Mouse (Mus musculus) cerebellum, adult 11 months (tissue): ENCODE data around the gene Srgap2.
A peak's percentile ranks its signal among the peaks of the same experiment; 100 is the strongest.
"Not testable (repeated sequence)": the region's sequence is repeated elsewhere in the genome, so short reads cannot be mapped to it uniquely, and the experiment has no call there.

ENCODE experiments used
- DNase-seq: peaks from one replicate; pipeline ENCODE4 v3.0.0; 2022

The Srgap2 gene

DNA sequence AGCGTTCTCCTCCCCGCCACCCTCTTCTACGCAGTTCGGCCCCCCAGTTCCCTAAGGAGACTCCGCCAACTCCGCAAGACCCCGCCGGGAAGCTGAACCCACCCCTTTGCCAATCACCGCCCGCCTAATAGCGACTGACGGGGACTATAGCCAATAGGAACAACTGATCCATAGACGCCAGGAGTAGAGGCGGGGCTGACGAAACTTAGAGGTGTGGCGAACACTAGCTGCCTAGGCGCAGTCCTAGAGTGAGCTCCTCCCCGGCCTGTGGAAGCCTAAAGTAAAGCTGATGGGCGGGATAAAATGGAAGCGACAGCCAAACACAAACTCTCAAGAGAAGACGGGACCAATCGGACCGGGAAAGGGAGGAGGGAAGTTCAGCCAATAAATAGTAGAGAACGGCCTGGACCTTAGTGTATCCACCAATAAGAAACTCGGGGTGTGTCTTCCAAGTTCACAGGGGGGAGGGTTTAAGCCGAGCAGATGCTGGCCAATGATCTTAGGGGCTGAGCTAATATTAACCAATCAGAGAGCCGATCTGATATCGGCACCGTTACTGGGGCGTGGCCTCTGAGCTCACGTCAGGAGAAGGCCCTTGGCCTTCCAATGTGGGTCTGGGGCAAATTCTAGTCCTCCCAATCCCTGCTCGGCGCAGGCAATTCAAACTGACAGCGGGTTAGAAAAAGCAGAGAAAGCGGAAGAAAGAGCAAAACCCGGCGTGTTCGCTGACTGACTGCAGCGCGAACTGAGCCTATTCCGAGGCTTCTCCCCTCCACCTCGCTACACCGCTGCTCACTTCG is at the start of gene Srgap2, which contains the start of gene Fam72a:
Gene Srgap2 (minus strand): TSS at position 72 of the 800 bp plus-strand sequence.
Gene Fam72a (plus strand): TSS at position 623 of the 800 bp plus-strand sequence.
- peak; percentile 97 for DNase-seq

GRCm38 (mm10) chr1:131573721-131574120 is 46.6 kb upstream of the Srgap2 start:
- DNase-seq = no peak

- DNase-seq = no peak
Measured at GRCm38 (mm10) chr1:131570391-131570790, 43.2 kb upstream of the Srgap2 start.

DNA sequence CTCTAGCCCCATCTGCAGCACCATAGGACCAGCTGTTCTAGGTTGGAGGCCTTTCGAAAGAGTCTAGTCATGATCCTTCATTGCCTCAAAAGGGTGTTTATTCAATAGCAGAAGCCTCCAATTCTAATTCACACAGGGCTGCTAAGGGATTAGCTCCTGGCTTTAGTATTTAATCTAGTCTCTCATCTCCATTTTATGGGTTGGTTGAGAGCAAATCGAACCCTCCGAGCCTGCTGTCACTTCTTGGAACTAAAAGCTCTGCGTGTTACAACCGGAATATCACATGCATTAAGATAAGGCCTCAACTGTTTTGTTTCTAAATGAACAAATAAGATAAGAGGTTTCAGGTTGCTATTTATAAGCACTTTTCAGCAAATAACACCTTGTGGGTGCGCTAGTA is 42.6 kb upstream of the Srgap2 start:
- no peak for DNase-seq

- not testable (repeated sequence) for DNase-seq
Measured at GRCm38 (mm10) chr1:131566056-131566455, 38.9 kb upstream of the Srgap2 start.

DNA sequence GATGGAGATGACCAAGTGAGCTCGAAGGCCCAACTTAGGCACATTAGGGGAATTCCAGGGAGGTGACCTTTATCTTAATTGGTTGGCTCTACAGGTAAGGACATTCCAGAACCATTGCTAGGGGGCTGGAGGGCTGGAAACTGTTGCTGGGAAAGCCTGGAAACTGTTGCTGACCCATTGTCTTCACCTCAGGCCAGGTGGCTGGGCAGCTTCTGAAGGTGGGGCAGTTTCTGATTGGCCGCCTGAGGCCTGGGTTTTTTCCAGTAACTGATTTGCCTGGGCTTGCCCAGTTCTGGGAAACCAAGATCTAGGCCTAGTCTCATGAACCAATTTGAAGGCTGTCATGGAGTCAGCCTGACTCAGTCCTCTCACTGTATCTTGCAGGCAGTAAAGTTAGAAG is 34.9 kb upstream of the Srgap2 start:
- no peak for DNase-seq

- no peak for DNase-seq
Measured at GRCm38 (mm10) chr1:131560500-131560899, 33.3 kb upstream of the Srgap2 start.

- DNase-seq = peak; percentile 81
Measured at GRCm38 (mm10) chr1:131555042-131555812, 28.1 kb upstream of the Srgap2 start.

DNA sequence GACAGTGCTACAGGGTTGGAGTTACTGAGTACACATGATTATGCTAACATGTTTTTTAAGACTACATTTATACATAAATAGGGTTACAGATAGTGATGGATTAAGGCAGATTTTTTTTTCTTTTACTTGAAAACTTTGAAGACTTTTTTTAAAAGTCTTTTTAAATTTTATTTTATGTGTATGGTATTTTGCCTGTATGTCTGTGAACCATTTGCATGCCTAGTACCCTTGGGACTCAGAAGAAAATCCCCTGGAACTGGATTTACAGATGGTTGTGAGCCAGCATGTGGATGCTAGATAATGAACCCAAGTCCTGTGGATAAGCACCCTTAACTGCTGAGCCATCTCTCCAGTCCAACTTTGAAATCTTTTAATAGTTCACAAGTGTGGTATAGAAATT is 26.3 kb upstream of the Srgap2 start:
- no peak for DNase-seq

DNA sequence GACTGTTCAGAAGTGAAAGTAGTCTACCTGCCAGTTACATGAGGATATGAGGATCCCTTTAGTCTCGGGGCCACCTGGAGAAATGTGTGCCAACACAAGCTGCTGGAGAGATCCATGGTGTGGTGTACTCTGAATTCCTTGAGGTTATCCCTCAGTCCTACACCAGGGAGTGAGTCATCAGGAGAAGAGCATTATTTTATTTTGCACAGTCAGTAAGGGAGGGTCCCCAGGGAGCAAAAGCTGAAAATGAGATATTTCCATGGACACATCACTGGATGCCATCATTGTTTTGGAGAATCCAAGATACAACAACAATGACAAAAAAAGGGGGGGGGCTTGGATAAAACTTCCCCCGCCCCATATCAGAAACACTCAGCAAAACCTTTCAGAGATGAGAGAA is 24.8 kb upstream of the Srgap2 start:
- DNase-seq = no peak

DNA sequence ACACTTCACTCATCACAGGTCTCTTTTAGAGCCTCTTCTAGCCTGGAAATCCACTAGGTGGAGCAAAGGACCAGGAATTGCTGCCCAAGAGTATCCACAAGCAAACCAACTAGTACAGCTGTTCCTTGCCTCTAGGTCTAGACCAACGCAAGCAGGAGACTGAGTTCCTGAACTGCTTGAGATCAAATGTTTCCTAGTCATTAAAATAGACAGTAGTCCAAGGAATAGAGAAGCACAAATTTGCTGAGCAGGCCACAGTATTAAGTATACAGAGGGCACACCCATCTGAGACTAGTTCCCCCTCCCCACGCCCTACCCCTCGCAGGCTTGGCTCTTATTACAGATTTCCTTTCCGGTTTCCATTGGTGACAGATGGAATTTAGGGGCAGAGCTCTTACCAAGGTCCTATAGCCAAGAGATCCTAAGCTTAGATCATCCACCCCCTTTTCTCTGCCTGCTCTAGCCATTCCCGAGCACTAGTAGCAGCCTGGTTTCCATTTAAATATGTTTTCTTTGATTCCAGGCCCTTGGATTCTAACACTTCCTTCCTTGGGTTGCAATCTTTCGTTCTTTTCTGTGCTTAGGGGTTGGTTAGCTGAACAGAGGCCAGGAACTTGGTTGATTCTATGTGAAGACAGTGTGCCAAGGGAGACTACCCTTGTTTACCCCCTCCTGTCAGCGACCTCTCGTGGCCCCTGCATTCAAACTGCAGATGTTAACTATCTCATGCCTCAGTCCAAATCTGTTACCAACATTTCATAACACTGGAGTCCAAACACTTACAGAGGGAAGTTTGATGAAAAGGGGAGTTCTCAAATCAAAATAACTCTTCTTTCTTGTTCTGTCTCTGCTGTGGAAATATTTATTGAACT is 21.6 kb upstream of the Srgap2 start:
- no peak for DNase-seq

DNA sequence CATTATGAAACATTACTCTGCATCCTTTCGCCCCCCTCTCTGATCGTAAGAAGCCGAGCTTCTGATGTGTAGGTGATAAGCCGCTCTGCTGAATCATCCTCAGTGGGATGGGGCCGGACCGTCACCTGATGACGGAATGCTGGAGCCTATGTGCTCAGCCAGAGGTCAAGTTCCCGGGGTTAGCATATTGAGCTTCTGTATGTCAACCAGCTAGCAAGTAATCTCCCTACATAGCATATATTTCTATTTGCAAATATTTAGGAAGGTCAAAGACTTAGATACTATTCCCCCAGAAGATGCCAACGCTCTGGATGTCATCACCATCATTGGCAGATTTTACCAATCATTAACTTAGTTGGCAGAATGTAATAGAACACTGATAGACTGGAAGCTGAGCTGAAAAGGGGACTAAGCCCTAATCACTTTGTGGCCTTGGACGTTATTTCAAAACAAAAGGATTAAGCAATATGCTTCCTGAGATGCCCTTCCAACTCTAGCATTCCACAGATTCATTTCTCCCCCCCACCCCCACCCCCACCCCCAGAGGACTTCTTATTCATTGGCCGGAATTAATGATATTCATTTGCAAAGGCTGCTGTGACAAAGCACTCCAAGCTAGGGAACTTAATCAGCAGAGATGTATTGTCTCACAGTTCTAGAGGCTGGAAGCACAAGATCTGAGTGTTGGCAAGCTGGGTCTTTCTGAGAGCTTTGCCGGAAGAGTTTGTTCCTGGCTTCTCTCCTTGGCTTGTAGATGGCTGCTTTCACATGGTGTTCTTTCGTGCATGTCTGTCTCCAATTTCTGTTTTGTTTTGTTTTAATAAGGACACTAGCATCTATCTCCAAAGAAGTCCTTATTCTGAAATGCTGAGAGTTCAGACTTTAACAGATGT is 19.9 kb upstream of the Srgap2 start:
- no peak for DNase-seq

GRCm38 (mm10) chr1:131543886-131544565 is 16.9 kb upstream of the Srgap2 start:
- peak; percentile 70 for DNase-seq

DNA sequence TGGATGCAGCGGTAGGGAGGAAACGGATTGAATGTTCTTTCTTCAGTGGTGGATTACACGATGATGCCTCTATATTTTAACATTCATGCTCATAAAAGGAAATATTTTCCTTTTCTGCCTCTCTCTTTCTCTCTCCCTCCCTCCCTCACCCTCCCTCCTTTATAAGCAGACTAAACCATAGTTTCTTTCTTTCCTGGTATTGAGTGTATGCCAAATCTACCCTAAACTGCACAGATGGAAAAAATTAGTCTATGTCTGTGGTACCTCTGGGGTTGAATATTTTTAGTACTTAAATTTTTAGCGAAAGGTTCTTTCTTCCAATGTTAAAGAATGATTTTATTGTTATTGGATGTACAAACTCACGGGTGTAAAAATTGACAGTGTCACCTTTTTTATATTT is 14.8 kb upstream of the Srgap2 start:
- DNase-seq = no peak

GRCm38 (mm10) chr1:131541431-131541830 is 14.3 kb upstream of the Srgap2 start:
- DNase-seq = no peak

GRCm38 (mm10) chr1:131540795-131541194 is 13.6 kb upstream of the Srgap2 start:
- DNase-seq = no peak

DNA sequence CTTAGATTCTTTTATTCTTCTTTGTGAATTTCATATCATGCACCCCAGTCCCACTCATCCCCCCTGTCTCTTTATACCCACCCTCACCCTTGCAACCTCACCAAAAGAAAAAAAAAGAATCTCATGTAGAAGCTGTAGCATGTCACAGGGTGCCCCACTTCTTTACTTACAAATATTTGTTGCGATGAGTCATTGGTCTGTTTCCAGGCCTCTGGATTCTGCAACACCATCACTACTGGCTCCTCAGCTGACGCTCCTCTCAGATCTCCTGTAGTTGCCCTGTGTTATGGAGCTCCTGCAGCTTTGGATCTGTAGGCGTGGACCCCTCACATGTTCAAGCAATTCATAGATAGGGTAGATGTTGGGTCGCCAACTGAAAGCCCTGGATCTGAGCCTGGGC is 12.6 kb upstream of the Srgap2 start:
- no peak for DNase-seq

DNA sequence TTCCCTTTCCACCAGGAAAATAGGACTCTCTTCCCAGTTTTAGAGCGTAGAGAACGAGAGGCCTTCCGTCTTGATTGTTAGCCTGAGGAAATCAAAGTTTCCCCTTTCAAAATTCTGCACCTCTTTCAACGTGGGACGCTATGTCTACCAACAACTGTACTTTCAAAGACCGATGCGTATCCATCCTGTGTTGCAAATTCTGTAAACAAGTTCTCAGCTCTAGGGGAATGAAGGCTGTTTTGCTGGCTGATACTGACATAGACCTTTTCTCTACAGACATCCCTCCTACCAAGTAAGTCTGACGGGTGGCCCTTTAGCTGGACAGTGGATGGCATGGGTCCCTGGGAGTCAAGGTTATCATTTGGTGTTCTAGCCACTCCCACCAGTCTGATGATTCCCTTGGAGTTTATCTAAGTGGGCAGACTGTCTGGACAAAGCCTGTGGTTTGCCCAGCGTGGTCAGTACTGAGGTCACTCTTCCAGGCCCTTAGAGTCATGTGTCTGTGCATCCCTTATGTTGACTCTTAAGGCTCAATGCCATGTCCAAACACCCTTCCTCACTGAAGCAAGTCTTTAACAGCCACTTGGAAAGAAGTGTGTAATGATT is 1.5 kb upstream of the Srgap2 start:
- no peak for DNase-seq

- peak; percentile 59 for DNase-seq
Measured at GRCm38 (mm10) chr1:131528081-131528507, 942 bp upstream of the Srgap2 start.

GRCm38 (mm10) chr1:131526371-131527270 is 531 bp downstream of the Srgap2 start:
- peak; percentile 67 for DNase-seq
